Mouse (Mus musculus) stomach, embryonic 14.5 days (tissue): Measurements from ENCODE around the gene Ice2. TPM values are rescaled to one million over a fixed set of nuclear protein-coding genes. Genes with fewer than 3 reads are reported as not detected.

Source experiments
- ATAC-seq: fragments of 200-750 bp; cut with Nextera tagmentation; 2 replicates; pipeline ENCODE4 v1.8.0; 2017; ENCODE audit warnings: low read depth, moderate TSS enrichment; ENCODE audit not compliant: insufficient number of reproducible peaks, insufficient read depth, low FRiP score
- H3K27ac ChIP-seq: fragments of 300-500 bp; sonication (generic); 2 replicates; pipeline ENCODE4 v1.5.1; 2014; ENCODE audit warnings: mild to moderate bottlenecking, low read length, moderate library complexity, mixed read lengths
- H3K27me3 ChIP-seq: fragments of 300-500 bp; sonication (generic); 2 replicates; pipeline ENCODE4 v1.6.1; 2014; ENCODE audit warnings: low read length, control low read depth, mixed read lengths; ENCODE audit not compliant: control insufficient read depth, insufficient read depth
- H3K36me3 ChIP-seq: fragments of 300-500 bp; sonication (generic); 2 replicates; pipeline ENCODE4 v1.6.1; 2014; ENCODE audit warnings: mild to moderate bottlenecking, control low read depth, low read length, moderate library complexity, mixed read lengths; ENCODE audit not compliant: control insufficient read depth, insufficient read depth
- H3K4me1 ChIP-seq: fragments of 300-500 bp; sonication (generic); 2 replicates; pipeline ENCODE4 v1.6.1; 2014; ENCODE audit warnings: low read length, control low read depth, mixed read lengths; ENCODE audit not compliant: control insufficient read depth, insufficient read depth
- H3K4me2 ChIP-seq: fragments of 300-500 bp; sonication (generic); replicated peaks from 2 replicates; pipeline ENCODE4 v1.6.1; 2014; ENCODE audit warnings: low read depth, low read length, control low read depth
- H3K4me3 ChIP-seq: fragments of 300-500 bp; sonication (generic); 2 replicates; pipeline ENCODE4 v1.5.1; 2014; ENCODE audit warnings: low read depth, low read length, control low read depth
- H3K9ac ChIP-seq: fragments of 300-500 bp; sonication (generic); replicated peaks from 2 replicates; pipeline ENCODE4 v1.6.1; 2014; ENCODE audit warnings: low read depth, mild to moderate bottlenecking, control low read depth, low read length, moderate library complexity, mixed read lengths
- H3K9me3 ChIP-seq: fragments of 300-500 bp; sonication (generic); 2 replicates; pipeline ENCODE4 v1.6.1; 2016; ENCODE audit warnings: low read depth, low read length, control low read depth; ENCODE audit not compliant: control insufficient read depth
- WGBS: fragments of 180-500 bp; shearing (Covaris S2); extraction: QIAGEN DNeasy Blood & Tissue Kit; methylation state at CpG from one replicate; pipeline ENCODE4 v1.1.7; 2014; 5-methylcytosine and 5-hydroxymethylcytosine counted together
- polyA plus RNA-seq: library from polyadenylated mRNA; unstranded; fragments of >200 nt; fragmentation: Nextera tagmentation; extraction: Ambion mirVana; gene quantifications from 2 replicates; pipeline ENCODE4 v1.2.1, GENCODE M21; 2014

The Ice2 gene
- polyA plus RNA-seq, 1 experiment from 2014 or later = 24.0 TPM

GRCm38 (mm10) chr9:69368071-69368470 lies 29.6 kb upstream of the Ice2 start:
- Histone ChIP-seq H3K27ac (no peak overlapping the region), H3K4me1 (no peaks in the 10 kb centered on the region), H3K9ac (no peak overlapping the region), H3K27me3 (no peaks in the 10 kb centered on the region), H3K4me3 (no peak overlapping the region), H3K36me3 (no peaks in the 10 kb centered on the region), H3K9me3 (no peaks in the 10 kb centered on the region), H3K4me2 (no peak overlapping the region)
- ATAC-seq = no peak
- WGBS = 71% methylated on average over 8 of the region's 8 CpGs

- Histone ChIP-seq H3K4me3 (no peak overlapping the region), H3K4me2 (no peak overlapping the region), H3K9me3 (no peaks in the 10 kb centered on the region), H3K36me3 (no peaks in the 10 kb centered on the region), H3K9ac (no peak overlapping the region), H3K27me3 (no peaks in the 10 kb centered on the region), H3K4me1 (no peaks in the 10 kb centered on the region), H3K27ac (no peak overlapping the region)
- 67% methylated on average over 11 of the region's 11 CpGs for WGBS
- no peak for ATAC-seq
These were observed 26.5 kb upstream of the Ice2 start for GRCm38 (mm10) chr9:69371046-69371724.

GRCm38 (mm10) chr9:69372871-69373270 lies 24.8 kb upstream of the Ice2 start:
- H3K36me3 ChIP-seq = no peaks in the 10 kb centered on the region
- ATAC-seq = no peak
- H3K4me3 ChIP-seq = no peak overlapping the region
- H3K4me2 ChIP-seq = no peak overlapping the region
- H3K4me1 ChIP-seq = no peaks in the 10 kb centered on the region
- WGBS = 31% methylated on average over 4 of the region's 4 CpGs
- no peak overlapping the region for H3K9ac ChIP-seq
- H3K9me3 ChIP-seq = no peaks in the 10 kb centered on the region
- H3K27me3 ChIP-seq = no peaks in the 10 kb centered on the region
- H3K27ac ChIP-seq = no peak overlapping the region

GRCm38 (mm10) chr9:69376982-69377653 lies 20.6 kb upstream of the Ice2 start:
- no peaks in the 10 kb centered on the region for H3K4me1 ChIP-seq
- no peak overlapping the region for H3K27ac ChIP-seq
- no peaks in the 10 kb centered on the region for H3K36me3 ChIP-seq
- WGBS = 91% methylated on average over 4 of the region's 4 CpGs
- no peak overlapping the region for H3K4me3 ChIP-seq
- ATAC-seq = no peak
- H3K9me3 ChIP-seq = no peaks in the 10 kb centered on the region
- H3K27me3 ChIP-seq = no peaks in the 10 kb centered on the region
- no peak overlapping the region for H3K4me2 ChIP-seq
- H3K9ac ChIP-seq = no peak overlapping the region

- no peak overlapping the region for H3K9ac ChIP-seq
- no peak overlapping the region for H3K27ac ChIP-seq
- ATAC-seq = no peak
- H3K4me3 ChIP-seq = no peak overlapping the region
- H3K9me3 ChIP-seq = no peaks in the 10 kb centered on the region
- no peaks in the 10 kb centered on the region for H3K36me3 ChIP-seq
- H3K4me1 ChIP-seq = no peaks in the 10 kb centered on the region
- 76% methylated on average over 3 of the region's 3 CpGs for WGBS
- no peak overlapping the region for H3K4me2 ChIP-seq
- H3K27me3 ChIP-seq = no peaks in the 10 kb centered on the region
These were observed 20.1 kb upstream of the Ice2 start for GRCm38 (mm10) chr9:69377654-69378045.

GRCm38 (mm10) chr9:69380546-69380945 lies 17.2 kb upstream of the Ice2 start:
- Histone ChIP-seq H3K9me3 (no peaks in the 10 kb centered on the region), H3K27ac (no peak overlapping the region), H3K9ac (no peak overlapping the region), H3K36me3 (no peaks in the 10 kb centered on the region), H3K27me3 (no peaks in the 10 kb centered on the region), H3K4me3 (no peak overlapping the region), H3K4me1 (no peaks in the 10 kb centered on the region), H3K4me2 (no peak overlapping the region)
- no peak for ATAC-seq
- 64% methylated on average over 1 of the region's 1 CpGs for WGBS

GRCm38 (mm10) chr9:69381741-69382140 lies 16.0 kb upstream of the Ice2 start:
- H3K4me3 ChIP-seq = no peak overlapping the region
- WGBS = 61% methylated on average over 7 of the region's 7 CpGs
- H3K9ac ChIP-seq = no peak overlapping the region
- H3K27me3 ChIP-seq = no peaks in the 10 kb centered on the region
- H3K27ac ChIP-seq = no peak overlapping the region
- no peak for ATAC-seq
- no peaks in the 10 kb centered on the region for H3K9me3 ChIP-seq
- H3K4me2 ChIP-seq = no peak overlapping the region
- H3K4me1 ChIP-seq = no peaks in the 10 kb centered on the region
- no peaks in the 10 kb centered on the region for H3K36me3 ChIP-seq

- WGBS = 86% methylated on average over 17 of the region's 17 CpGs
- no peak for ATAC-seq
- H3K4me1 ChIP-seq = no peaks in the 10 kb centered on the region
- H3K4me2 ChIP-seq = no peak overlapping the region
- no peak overlapping the region for H3K9ac ChIP-seq
- H3K9me3 ChIP-seq = no peaks in the 10 kb centered on the region
- H3K4me3 ChIP-seq = no peak overlapping the region
- H3K27ac ChIP-seq = no peak overlapping the region
- no peaks in the 10 kb centered on the region for H3K27me3 ChIP-seq
- H3K36me3 ChIP-seq = no peaks in the 10 kb centered on the region
These were observed 13.2 kb upstream of the Ice2 start for GRCm38 (mm10) chr9:69384475-69384874.

GRCm38 (mm10) chr9:69384905-69385304 lies 12.8 kb upstream of the Ice2 start:
- Histone ChIP-seq H3K27me3 (no peaks in the 10 kb centered on the region), H3K4me1 (no peaks in the 10 kb centered on the region), H3K4me2 (no peak overlapping the region), H3K4me3 (no peak overlapping the region), H3K27ac (no peak overlapping the region), H3K36me3 (no peaks in the 10 kb centered on the region), H3K9ac (no peak overlapping the region), H3K9me3 (no peaks in the 10 kb centered on the region)
- WGBS = 68% methylated on average over 1 of the region's 1 CpGs
- no peak for ATAC-seq
